Mouse (Mus musculus): ENCODE results near the gene Tmem178b. TPM values are rescaled to one million over a fixed set of nuclear protein-coding genes. Genes with fewer than 3 reads are reported as not detected.
A peak's percentile ranks its signal among the peaks of the same experiment; 100 is the strongest.

The Tmem178b gene
- total and polyA plus RNA-seq, 2 experiments from 2014 or later, result 31.3 to 159 TPM

GRCm38 (mm10) chr6:40015185-40015584 is 142.1 kb downstream of the Tmem178b start:
- DNase-seq (ENCODE audit: low spot score) (no peak), ATAC-seq (ENCODE audit: low FRiP score) (no peak)
- H3K36me3 ChIP-seq (ENCODE audit: insufficient read depth, low read length), result no peaks in the 10 kb centered on the region
- no peak overlapping the region for H3K9ac ChIP-seq (replicated peaks; ENCODE audit: low read length, poor library complexity, severe bottlenecking)
- H3K9me3 ChIP-seq (ENCODE audit: low read length), result no peaks in the 10 kb centered on the region
- no peaks in the 10 kb centered on the region for H3K27me3 ChIP-seq (ENCODE audit: insufficient read depth, low read length)
- no peak for TF ChIP-seq CTCF (IDR thresholded peaks at IDR 0.05)
- 44% methylated on average over 4 of the region's 4 CpGs for WGBS
- H3K4me3 ChIP-seq (ENCODE audit: low read depth, low read length), result no peak overlapping the region
- no peak overlapping the region for H3K4me2 ChIP-seq (ENCODE audit: low read depth, low read length, poor library complexity, severe bottlenecking)
- peaks cover 18% of the 10 kb centered on the region for H3K4me1 ChIP-seq (ENCODE audit: insufficient read depth, low read length)
- peak overlapping the region; percentile 2; the same call in 1 of the 2 replicates for H3K27ac ChIP-seq (ENCODE audit: low read depth, low read length)

- Histone ChIP-seq H3K9ac (replicated peaks; ENCODE audit: low read length, poor library complexity, severe bottlenecking) (no peak overlapping the region), H3K27ac (ENCODE audit: low read depth, low read length) (0 out of 2 replicates have a peak overlapping the region, but pooled peaks have one; percentile 38), H3K4me2 (ENCODE audit: low read depth, low read length, poor library complexity, severe bottlenecking) (no peak overlapping the region), H3K27me3 (ENCODE audit: insufficient read depth, low read length) (no peaks in the 10 kb centered on the region), H3K4me1 (ENCODE audit: insufficient read depth, low read length) (peaks cover 14% of the 10 kb centered on the region), H3K9me3 (ENCODE audit: low read length) (no peaks in the 10 kb centered on the region), H3K36me3 (ENCODE audit: insufficient read depth, low read length) (no peaks in the 10 kb centered on the region), H3K4me3 (ENCODE audit: low read depth, low read length) (no peak overlapping the region)
- TF ChIP-seq CTCF (IDR thresholded peaks at IDR 0.05), result no peak
- 18% methylated on average over 7 of the region's 7 CpGs for WGBS
- ATAC-seq (ENCODE audit: low FRiP score) (0 out of 2 replicates have a peak, but pooled peaks have one; percentile 31), DNase-seq (ENCODE audit: low spot score) (peak; percentile 46)
Measured at GRCm38 (mm10) chr6:40015711-40016460, 142.8 kb downstream of the Tmem178b start.

- Histone ChIP-seq H3K9me3 (ENCODE audit: low read length) (no peaks in the 10 kb centered on the region), H3K4me1 (ENCODE audit: insufficient read depth, low read length) (peaks cover 12% of the 10 kb centered on the region), H3K27me3 (ENCODE audit: insufficient read depth, low read length) (no peaks in the 10 kb centered on the region), H3K4me3 (ENCODE audit: low read depth, low read length) (no peak overlapping the region), H3K9ac (replicated peaks; ENCODE audit: low read length, poor library complexity, severe bottlenecking) (no peak overlapping the region), H3K27ac (ENCODE audit: low read depth, low read length) (no peak overlapping the region), H3K4me2 (ENCODE audit: low read depth, low read length, poor library complexity, severe bottlenecking) (no peak overlapping the region), H3K36me3 (ENCODE audit: insufficient read depth, low read length) (no peaks in the 10 kb centered on the region)
- no peak for ATAC-seq (ENCODE audit: low FRiP score)
- no peak for TF ChIP-seq CTCF (IDR thresholded peaks at IDR 0.05)
- peak; percentile 4 for DNase-seq (ENCODE audit: low spot score)
- WGBS, result 20% methylated on average over 4 of the region's 4 CpGs
Measured at GRCm38 (mm10) chr6:40019396-40019795, 146.3 kb downstream of the Tmem178b start.

GRCm38 (mm10) chr6:40023592-40024335 is 150.7 kb downstream of the Tmem178b start:
- Histone ChIP-seq H3K4me3 (ENCODE audit: low read depth, low read length) (no peak overlapping the region), H3K27ac (ENCODE audit: low read depth, low read length) (peak overlapping the region; percentile 43), H3K36me3 (ENCODE audit: insufficient read depth, low read length) (no peaks in the 10 kb centered on the region), H3K4me1 (ENCODE audit: insufficient read depth, low read length) (no peaks in the 10 kb centered on the region), H3K9me3 (ENCODE audit: low read length) (no peaks in the 10 kb centered on the region), H3K9ac (replicated peaks; ENCODE audit: low read length, poor library complexity, severe bottlenecking) (no peak overlapping the region), H3K4me2 (ENCODE audit: low read depth, low read length, poor library complexity, severe bottlenecking) (no peak overlapping the region), H3K27me3 (ENCODE audit: insufficient read depth, low read length) (no peaks in the 10 kb centered on the region)
- ATAC-seq (ENCODE audit: low FRiP score) (peak; percentile 64), DNase-seq (ENCODE audit: low spot score) (peak; percentile 86)
- whole genome bisulfite sequencing, result 53% methylated on average over 4 of the region's 4 CpGs
- no peak for TF ChIP-seq CTCF (IDR thresholded peaks at IDR 0.05)

GRCm38 (mm10) chr6:40024336-40024934 is 151.4 kb downstream of the Tmem178b start:
- WGBS, result 48% methylated on average over 5 of the region's 5 CpGs
- no peak overlapping the region for H3K9ac ChIP-seq (replicated peaks; ENCODE audit: low read length, poor library complexity, severe bottlenecking)
- H3K9me3 ChIP-seq (ENCODE audit: low read length), result no peaks in the 10 kb centered on the region
- no peak overlapping the region for H3K4me3 ChIP-seq (ENCODE audit: low read depth, low read length)
- H3K4me1 ChIP-seq (ENCODE audit: insufficient read depth, low read length), result no peaks in the 10 kb centered on the region
- DNase-seq (ENCODE audit: low spot score), result no peak
- no peak overlapping the region for H3K27ac ChIP-seq (ENCODE audit: low read depth, low read length)
- H3K4me2 ChIP-seq (ENCODE audit: low read depth, low read length, poor library complexity, severe bottlenecking), result no peak overlapping the region
- H3K36me3 ChIP-seq (ENCODE audit: insufficient read depth, low read length), result no peaks in the 10 kb centered on the region
- no peak for TF ChIP-seq CTCF (IDR thresholded peaks at IDR 0.05)
- 0 out of 2 replicates have a peak, but pooled peaks have one; percentile 11 for ATAC-seq (ENCODE audit: low FRiP score)
- H3K27me3 ChIP-seq (ENCODE audit: insufficient read depth, low read length), result no peaks in the 10 kb centered on the region
